Mouse (Mus musculus): ENCODE results near the gene Dnajb14. TPM values are rescaled to one million over a fixed set of nuclear protein-coding genes. Genes with fewer than 3 reads are reported as not detected.

Dnajb14 gene
- total RNA-seq, 2 experiments from 2014 or later, result 43.9 to 48.8 TPM

- no peak for DNase-seq (ENCODE audit: low spot score in 2 of 2)
- intact Hi-C loops (cut with DNase I), result no loop called here
Measured at GRCm38 (mm10) chr3:137862600-137862999, 4.9 kb upstream of the Dnajb14 start.

DNA sequence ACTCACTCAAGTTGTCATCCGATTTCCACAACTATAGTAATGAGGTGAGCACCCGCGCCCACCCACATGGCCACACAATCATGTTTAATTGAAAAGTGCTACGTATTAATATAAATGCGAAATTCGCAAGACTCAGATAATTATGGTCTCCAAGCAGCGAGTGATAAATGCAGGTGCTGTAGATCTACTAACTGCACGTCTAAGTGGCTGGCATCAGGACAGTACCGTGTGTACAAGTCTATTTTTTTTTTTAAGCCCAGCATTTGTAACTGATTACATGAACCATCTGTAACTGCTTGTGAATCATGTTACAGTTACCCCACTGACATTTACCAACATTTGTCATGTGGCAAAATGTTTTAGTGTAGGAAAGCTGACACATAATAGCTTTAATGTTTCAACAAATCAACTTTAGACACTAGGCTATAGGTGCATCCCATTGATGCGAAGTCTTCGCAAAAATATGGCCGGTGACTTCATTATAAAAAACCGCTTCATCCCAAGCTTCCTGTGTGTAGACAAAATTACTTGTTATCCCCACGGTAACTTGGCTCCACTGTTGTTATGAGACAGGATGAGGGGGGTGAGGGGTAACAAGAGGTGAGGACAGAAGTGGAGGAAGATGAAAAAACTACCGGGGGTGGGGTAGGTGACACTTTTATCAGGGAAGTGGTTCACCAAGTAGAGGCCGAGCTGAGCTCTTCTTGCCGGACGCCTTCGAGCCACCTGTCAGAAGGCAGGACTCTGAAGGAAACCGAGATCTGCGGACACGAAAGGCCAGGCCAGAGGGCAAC, 3.9 kb upstream of the Dnajb14 start:
- no peak for DNase-seq (ENCODE audit: low spot score in 2 of 2)

GRCm38 (mm10) chr3:137864124-137864987, 3.1 kb upstream of the Dnajb14 start, which contains the start of gene H2afz:
Gene H2afz (plus strand): TSS chr3:137864487.
- DNase-seq (ENCODE audit: low spot score in 2 of 2), result peak; percentile 98 to 99
- intact Hi-C loops (cut with DNase I), result no loop called here

More for the DNA sequence above, 3.9 kb upstream of the Dnajb14 start:
- intact Hi-C loops (cut with DNase I), result no loop called here

DNA sequence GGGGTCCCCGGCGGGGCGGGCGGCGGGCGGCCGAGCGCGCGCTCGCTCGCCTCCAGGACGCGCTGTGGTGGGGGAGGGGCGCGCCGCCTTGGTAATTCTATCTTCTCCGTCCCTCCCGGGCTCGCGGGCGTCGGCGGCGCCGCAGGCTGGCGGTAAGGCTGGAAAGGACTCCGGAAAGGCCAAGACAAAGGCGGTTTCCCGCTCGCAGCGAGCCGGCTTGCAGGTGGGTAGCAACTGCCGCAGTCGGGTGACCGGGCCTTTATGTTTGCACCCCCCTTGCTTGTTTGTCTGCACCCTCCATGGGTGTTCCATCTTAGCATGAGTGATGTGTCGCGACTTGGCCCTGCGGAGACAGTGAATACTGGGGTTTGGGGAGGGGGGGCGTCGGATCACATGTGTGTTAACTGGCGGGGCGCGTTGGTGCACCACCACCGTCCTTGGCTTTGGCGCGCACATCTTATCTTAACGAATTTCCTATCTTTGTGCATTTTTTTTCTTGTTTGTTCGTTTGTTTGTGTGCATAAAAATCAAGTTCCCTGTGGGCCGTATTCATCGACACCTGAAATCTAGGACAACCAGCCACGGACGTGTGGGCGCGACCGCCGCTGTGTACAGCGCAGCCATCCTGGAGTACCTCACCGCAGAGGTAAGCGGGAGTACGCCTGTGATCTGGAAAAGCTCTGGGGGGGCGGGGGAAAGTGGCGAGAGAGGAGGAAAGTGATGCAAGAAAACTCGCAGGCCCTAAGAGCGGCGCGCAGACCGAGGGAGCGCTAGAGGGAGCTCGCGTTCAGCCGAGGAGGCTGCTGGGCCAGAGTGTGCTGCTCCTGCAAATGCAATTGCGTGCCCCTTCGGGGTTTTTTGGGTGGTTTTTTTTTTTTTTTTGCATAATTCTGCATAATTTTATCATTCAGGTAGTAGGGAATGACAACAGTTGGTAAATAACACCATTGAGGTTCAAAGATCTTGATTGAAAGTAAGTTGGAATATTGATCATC, 2.2 kb upstream of the Dnajb14 start:
- intact Hi-C loops (cut with DNase I), result loop anchor here (1.0 to 5.0 kb wide), 2 partner anchors 127 to 279 kb away; partner anchors contain the start of gene Mttp
- peak; percentile 83 to 84 for DNase-seq (ENCODE audit: low spot score in 2 of 2)

DNA sequence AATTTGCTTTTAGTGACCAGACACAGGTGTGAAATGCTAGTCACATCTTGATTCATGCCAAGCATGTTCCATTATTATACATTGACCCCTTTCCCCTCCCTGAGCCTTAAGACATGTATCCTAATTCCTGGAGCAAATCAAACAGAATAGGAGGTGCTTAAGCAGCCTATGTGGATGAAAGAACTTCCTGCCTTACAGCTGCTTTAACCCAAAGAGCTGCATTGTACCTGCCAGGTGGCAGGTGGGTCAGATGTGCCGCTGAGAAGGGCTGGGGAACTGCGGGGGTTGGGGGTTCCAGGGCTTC, 390 bp upstream of the Dnajb14 start:
- DNase-seq (ENCODE audit: low spot score in 2 of 2), result no peak
- intact Hi-C loops (cut with DNase I), result loop anchor here (1.0 to 5.0 kb wide), 2 partner anchors 51 to 125 kb away; partner anchors contain the start of gene Lamtor3

- intact Hi-C loops (cut with DNase I), result loop anchor here (5.0 kb wide), 1 partner anchor 124 kb away; no protein-coding TSS in a partner anchor
- DNase-seq (ENCODE audit: low spot score in 2 of 2), result no peak
Measured at GRCm38 (mm10) chr3:137868094-137868913, 829 bp downstream of the Dnajb14 start.

- no peak for DNase-seq (ENCODE audit: low spot score in 2 of 2)
- intact Hi-C loops (cut with DNase I), result loop anchor here (5.0 kb wide), 1 partner anchor 123 kb away; no protein-coding TSS in a partner anchor
Measured at GRCm38 (mm10) chr3:137869395-137869794, 1.9 kb downstream of the Dnajb14 start.

- intact Hi-C loops (cut with DNase I), result no loop called here
- no peak for DNase-seq (ENCODE audit: low spot score in 2 of 2)
Measured at GRCm38 (mm10) chr3:137879313-137879712, 11.8 kb downstream of the Dnajb14 start.

DNA sequence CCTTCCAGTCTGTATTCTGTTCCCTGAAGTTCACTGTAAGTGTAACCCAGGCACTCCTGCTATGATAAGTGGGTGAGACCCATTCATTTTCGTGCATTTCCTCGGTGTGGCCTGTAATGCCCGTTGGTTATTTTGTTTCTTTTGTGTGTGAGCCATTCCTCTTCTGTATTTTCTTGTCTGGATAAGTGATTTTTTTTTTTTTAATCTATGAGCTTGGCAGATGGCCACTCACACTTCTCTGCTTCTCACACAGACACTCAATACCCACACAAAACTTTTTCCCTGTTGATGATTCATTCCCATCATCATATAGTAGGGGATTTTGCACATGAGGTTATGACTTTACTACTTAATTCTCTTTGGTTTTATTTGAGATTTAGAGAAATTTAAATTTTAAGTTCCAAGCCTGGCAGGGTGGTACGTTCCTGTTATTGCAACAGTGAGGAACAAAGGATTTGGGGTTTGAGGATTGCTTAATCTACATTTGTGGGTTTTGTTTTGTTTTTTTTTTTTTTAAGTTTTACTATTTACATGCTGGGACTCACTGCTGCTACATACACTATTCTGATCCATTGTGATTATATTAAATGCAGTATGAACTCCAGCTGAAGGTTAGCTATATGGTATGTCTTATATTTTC, 12.8 kb downstream of the Dnajb14 start:
- DNase-seq (ENCODE audit: low spot score in 2 of 2), result no peak
- intact Hi-C loops (cut with DNase I), result no loop called here

- no peak for DNase-seq (ENCODE audit: low spot score in 2 of 2)
- intact Hi-C loops (cut with DNase I), result no loop called here
Measured at GRCm38 (mm10) chr3:137881093-137881492, 13.6 kb downstream of the Dnajb14 start.

- DNase-seq (ENCODE audit: low spot score in 2 of 2), result no peak
- intact Hi-C loops (cut with DNase I), result no loop called here
Measured at GRCm38 (mm10) chr3:137887961-137888360, 20.5 kb downstream of the Dnajb14 start.

GRCm38 (mm10) chr3:137891089-137891488, 23.6 kb downstream of the Dnajb14 start:
- intact Hi-C loops (cut with DNase I), result no loop called here
- no peak for DNase-seq (ENCODE audit: low spot score in 2 of 2)

GRCm38 (mm10) chr3:137892118-137892517, 24.6 kb downstream of the Dnajb14 start:
- intact Hi-C loops (cut with DNase I), result no loop called here
- no peak for DNase-seq (ENCODE audit: low spot score in 2 of 2)

- DNase-seq (ENCODE audit: low spot score in 2 of 2), result no peak
- intact Hi-C loops (cut with DNase I), result no loop called here
Measured at GRCm38 (mm10) chr3:137893789-137894188, 26.3 kb downstream of the Dnajb14 start.

GRCm38 (mm10) chr3:137895196-137895595, 27.7 kb downstream of the Dnajb14 start:
- intact Hi-C loops (cut with DNase I), result no loop called here
- DNase-seq (ENCODE audit: low spot score in 2 of 2), result no peak

DNA sequence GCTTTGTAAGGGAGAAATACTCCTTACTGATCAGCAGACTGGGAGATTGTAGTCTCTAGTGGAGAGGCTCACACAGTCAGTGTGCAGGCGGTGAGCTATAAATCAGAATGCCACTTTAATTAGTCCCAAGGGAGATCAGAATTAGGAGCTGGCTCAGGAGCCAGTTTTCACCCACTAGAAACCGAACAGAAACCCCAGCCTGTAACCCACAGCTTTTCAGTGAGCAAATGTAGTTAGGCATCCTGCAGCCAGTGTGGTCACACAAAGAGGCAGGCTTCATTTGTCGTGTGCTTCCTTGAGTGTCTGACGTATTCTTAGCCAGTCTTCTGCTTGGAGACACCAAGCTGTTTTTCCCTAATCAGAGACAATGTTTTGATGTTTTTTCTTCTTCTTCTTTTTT, 28.9 kb downstream of the Dnajb14 start:
- intact Hi-C loops (cut with DNase I), result no loop called here
- DNase-seq (ENCODE audit: low spot score in 2 of 2), result no peak

- no peak for DNase-seq (ENCODE audit: low spot score in 2 of 2)
- intact Hi-C loops (cut with DNase I), result no loop called here
Measured at GRCm38 (mm10) chr3:137896867-137897266, 29.4 kb downstream of the Dnajb14 start.

GRCm38 (mm10) chr3:137897685-137898084, 30.2 kb downstream of the Dnajb14 start:
- DNase-seq (ENCODE audit: low spot score in 2 of 2), result no peak
- intact Hi-C loops (cut with DNase I), result no loop called here
